Mouse (Mus musculus) embryo, embryonic 11.5 days (tissue): Measurements from ENCODE around the gene Tcp11.

Source experiments
- DNase-seq: peaks from one replicate; pipeline ENCODE4 v3.0.0-alpha.2; 2012; ENCODE audit warnings: low read depth, low spot score

Tcp11 gene

GRCm38 (mm10) chr17:28040620-28041019 is 39.8 kb downstream of the Tcp11 start:
- peak; percentile 35 for DNase-seq

GRCm38 (mm10) chr17:28036813-28037756 is 43.4 kb downstream of the Tcp11 start:
- no peak for DNase-seq

- no peak for DNase-seq
These were observed 45.5 kb downstream of the Tcp11 start for GRCm38 (mm10) chr17:28034986-28035385.

GRCm38 (mm10) chr17:28033046-28033580 is 47.3 kb downstream of the Tcp11 start:
- DNase-seq: no peak

- no peak for DNase-seq
These were observed 48.2 kb downstream of the Tcp11 start for GRCm38 (mm10) chr17:28032219-28032618.

GRCm38 (mm10) chr17:28031281-28031941 is 49.0 kb downstream of the Tcp11 start:
- DNase-seq: no peak

- DNase-seq: no peak
These were observed 50.0 kb downstream of the Tcp11 start for GRCm38 (mm10) chr17:28030446-28030845.

- no peak for DNase-seq
These were observed 51.1 kb downstream of the Tcp11 start for GRCm38 (mm10) chr17:28029308-28029707.

GRCm38 (mm10) chr17:28028236-28028635 is 52.2 kb downstream of the Tcp11 start:
- no peak for DNase-seq

GRCm38 (mm10) chr17:28027197-28027596 is 53.2 kb downstream of the Tcp11 start:
- DNase-seq: no peak

GRCm38 (mm10) chr17:28026111-28026872 is 54.1 kb downstream of the Tcp11 start:
- no peak for DNase-seq

- DNase-seq: no peak
These were observed 54.9 kb downstream of the Tcp11 start for GRCm38 (mm10) chr17:28025541-28025961.

- no peak for DNase-seq
These were observed 57.4 kb downstream of the Tcp11 start for GRCm38 (mm10) chr17:28022854-28023655.

GRCm38 (mm10) chr17:28021911-28022310 is 58.5 kb downstream of the Tcp11 start:
- no peak for DNase-seq

GRCm38 (mm10) chr17:28019785-28020696 is 60.4 kb downstream of the Tcp11 start:
- DNase-seq: no peak

GRCm38 (mm10) chr17:28018776-28019175 is 61.7 kb downstream of the Tcp11 start:
- no peak for DNase-seq

GRCm38 (mm10) chr17:28018344-28018743 is 62.1 kb downstream of the Tcp11 start:
- DNase-seq: no peak
